Mouse (Mus musculus) sigmoid colon, adult 10 weeks (tissue): Measurements from ENCODE around the gene Frzb. TPM values are rescaled to one million over a fixed set of nuclear protein-coding genes. Genes with fewer than 3 reads are reported as not detected.

Source experiments
- polyA plus RNA-seq: library from polyadenylated mRNA; stranded (reverse); fragments of 350-450 nt; fragmentation: Illumina TruSeq; extraction: RNeasy Lipid Tissue Mini Kit (QIAGEN cat#74804); gene quantifications from one replicate; pipeline ENCODE4 v1.2.3, GENCODE M21; 2014; ENCODE audit warnings: low read depth, low replicate concordance

The Frzb gene
- 9.9 TPM for polyA plus RNA-seq

DNA sequence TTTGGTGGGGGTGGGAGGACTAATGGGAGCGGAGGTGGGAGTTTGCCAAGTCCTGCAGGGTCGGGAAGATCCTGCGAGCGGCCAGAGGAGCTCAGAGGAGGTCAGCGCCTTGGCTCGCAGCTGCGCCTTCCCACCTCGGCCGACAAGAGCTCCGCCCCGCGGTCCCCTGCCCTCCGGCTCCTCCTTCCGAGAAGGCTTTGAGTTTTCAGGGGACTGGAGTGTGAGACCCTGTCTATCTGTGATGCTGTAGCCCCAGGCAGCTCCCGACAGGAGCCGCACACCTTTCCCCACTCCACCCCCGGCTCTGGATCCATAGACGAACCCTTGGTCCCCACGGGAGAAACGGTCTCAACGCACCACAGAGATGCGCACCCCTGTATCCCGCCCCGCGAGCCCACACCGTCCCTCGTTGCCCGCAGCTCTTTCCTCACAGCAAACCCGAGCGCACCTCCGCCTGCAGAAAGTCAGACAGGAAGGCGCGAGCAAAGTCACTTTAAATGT, at the start of gene Frzb:
Gene Frzb (minus strand): TSS at position 335 of the 501 bp plus-strand sequence.

Other genes starting within 250 kb of the Frzb start
- not detected for gene Prdx6b, start 155.2 kb downstream of the Frzb start, polyA plus RNA-seq
- 348 TPM for gene Dnajc10, start 132.2 kb downstream of the Frzb start, polyA plus RNA-seq
- 320 TPM for gene Nckap1, start 133.8 kb upstream of the Frzb start, polyA plus RNA-seq
- 24.6 TPM for gene Dusp19, start 169.4 kb upstream of the Frzb start, polyA plus RNA-seq
- gene Nup35, start 169.6 kb upstream of the Frzb start, polyA plus RNA-seq = 19.5 TPM